21 mouse cellular contexts compared by ENCODE assay signal in genomic region chr6:53808801-53809200, GRCm38 (mm10). TPM values are rescaled to one million over a fixed set of nuclear protein-coding genes. Genes with fewer than 3 reads are reported as not detected.
DNase-seq lines count a peak whose midpoint lies in the region; ATAC-seq and TF ChIP-seq lines count a peak whose summit lies in the region.
"Had no signal": no experiment of that assay in that cellular context is flagged by ENCODE, and none has a peak within 500 bp of the region (broad histone marks: within the 10 kb centered on the region; RNA-seq: fewer than 3 reads in every experiment).

No protein-coding gene starts in this region.

- H3K27me3 ChIP-seq in hindbrain, embryonic 14.5 days (ENCODE audit: control insufficient read depth, insufficient read depth, low read length) = no peaks in the 10 kb centered on the region
- no peaks in the 10 kb centered on the region for H3K27me3 ChIP-seq in hindbrain, postnatal 0 days (ENCODE audit: insufficient read depth, low read length)
- no peaks in the 10 kb centered on the region for H3K27me3 ChIP-seq in kidney, embryonic 16.5 days (ENCODE audit: insufficient read depth, low read length)
- H3K27me3 ChIP-seq: embryonic facial prominence, embryonic 15.5 days; heart, embryonic 12.5 days had no signal

- peaks cover 11% of the 10 kb centered on the region for H3K4me1 ChIP-seq in hindbrain, embryonic 14.5 days (replicated peaks; ENCODE audit: control insufficient read depth, insufficient read depth, low read length)
- no peaks in the 10 kb centered on the region for H3K4me1 ChIP-seq in hindbrain, postnatal 0 days (ENCODE audit: insufficient read depth, low read length)
- peaks cover 28% of the 10 kb centered on the region for H3K4me1 ChIP-seq in kidney, embryonic 16.5 days (ENCODE audit: insufficient read depth, low read length)
- H3K4me1 ChIP-seq: embryonic facial prominence, embryonic 15.5 days; forebrain, embryonic 10.5 days had no signal

- no peaks in the 10 kb centered on the region for H3K9me3 ChIP-seq in hindbrain, embryonic 14.5 days (ENCODE audit: control insufficient read depth, low read length)
- no peaks in the 10 kb centered on the region for H3K9me3 ChIP-seq in hindbrain, postnatal 0 days (ENCODE audit: low read length)
- no peaks in the 10 kb centered on the region for H3K9me3 ChIP-seq in kidney, embryonic 16.5 days (ENCODE audit: low read length)
- H3K9me3 ChIP-seq: embryonic facial prominence, embryonic 15.5 days; forebrain, embryonic 10.5 days; heart, embryonic 12.5 days had no signal

- no peak overlapping the region for H3K4me2 ChIP-seq in hindbrain, embryonic 14.5 days (replicated peaks)
- H3K4me2 ChIP-seq in hindbrain, postnatal 0 days (ENCODE audit: low read depth, low read length) = no peak overlapping the region
- no peak overlapping the region for H3K4me2 ChIP-seq in kidney, embryonic 16.5 days (replicated peaks; ENCODE audit: low read depth, low read length)
- H3K4me2 ChIP-seq: embryonic facial prominence, embryonic 15.5 days; heart, embryonic 12.5 days had no signal

- H3K27ac ChIP-seq in hindbrain, embryonic 14.5 days = no peak overlapping the region
- H3K27ac ChIP-seq in hindbrain, postnatal 0 days = no peak overlapping the region
- 0 out of 2 replicates have a peak overlapping the region, but pooled peaks have one; percentile 21 for H3K27ac ChIP-seq in kidney, embryonic 16.5 days (ENCODE audit: low read length)
- H3K27ac ChIP-seq: embryonic facial prominence, embryonic 15.5 days; forebrain, embryonic 10.5 days had no signal

- H3K9ac ChIP-seq in hindbrain, embryonic 14.5 days = no peak overlapping the region
- H3K9ac ChIP-seq in hindbrain, postnatal 0 days (replicated peaks; ENCODE audit: low read length) = no peak overlapping the region
- H3K9ac ChIP-seq in kidney, embryonic 16.5 days (replicated peaks; ENCODE audit: low read length) = no peak overlapping the region
- H3K9ac ChIP-seq: embryonic facial prominence, embryonic 15.5 days; heart, embryonic 12.5 days had no signal

- H3K36me3 ChIP-seq in hindbrain, embryonic 14.5 days (replicated peaks; ENCODE audit: control insufficient read depth, insufficient read depth) = no peaks in the 10 kb centered on the region
- no peaks in the 10 kb centered on the region for H3K36me3 ChIP-seq in hindbrain, postnatal 0 days (ENCODE audit: insufficient read depth, low read length)
- no peaks in the 10 kb centered on the region for H3K36me3 ChIP-seq in kidney, embryonic 16.5 days (ENCODE audit: insufficient read depth, low read length)
- H3K36me3 ChIP-seq: embryonic facial prominence, embryonic 15.5 days; forebrain, embryonic 10.5 days; heart, embryonic 12.5 days had no signal

- H3K4me3 ChIP-seq in hindbrain, embryonic 14.5 days (replicated peaks; ENCODE audit: low read length) = no peak overlapping the region
- no peak overlapping the region for H3K4me3 ChIP-seq in hindbrain, postnatal 0 days (ENCODE audit: low read length)
- H3K4me3 ChIP-seq in kidney, embryonic 16.5 days (ENCODE audit: low read length) = no peak overlapping the region
- H3K4me3 ChIP-seq: embryonic facial prominence, embryonic 15.5 days; erythroblast, embryonic 14.5 days; forebrain, embryonic 10.5 days; heart, embryonic 12.5 days had no signal

- 76% methylated on average over 9 of the region's 9 CpGs for WGBS in hindbrain, embryonic 14.5 days
- 85% methylated on average over 9 of the region's 9 CpGs for WGBS in hindbrain, postnatal 0 days
- WGBS in kidney, embryonic 16.5 days = 57% methylated on average over 9 of the region's 9 CpGs

- no peak for ATAC-seq in hindbrain, embryonic 14.5 days (ENCODE audit: low FRiP score)
- ATAC-seq in hindbrain, postnatal 0 days = no peak
- peak; percentile 82 for ATAC-seq in kidney, embryonic 16.5 days (ENCODE audit: low FRiP score, low TSS enrichment)
- ATAC-seq: forebrain, embryonic 14.5 days; hindbrain, embryonic 16.5 days had no signal

- TF ChIP-seq CTCF in hindbrain, postnatal 0 days (IDR thresholded peaks at IDR 0.05; ENCODE audit: low read depth) = no peak

- peak; percentile 23 for DNase-seq in hindbrain, embryonic 14.5 days (ENCODE audit: low spot score)
- no peak for DNase-seq in hindbrain, postnatal 0 days (ENCODE audit: low spot score)
- no peak for DNase-seq in kidney, adult 11 months
- DNase-seq in kidney, postnatal 10 days = peak; percentile 75
- peak; percentile 64 to 77 for DNase-seq in kidney, postnatal 4 days
- DNase-seq in urinary bladder, postnatal 36 days (ENCODE audit: low spot score in 2 of 2) = no peak
- DNase-seq: adrenal gland, adult 8-10 months; cerebellum, adult 11 months; cerebellum, adult 8-10 months; cerebellum, postnatal 14 days; embryo, embryonic 11 days; gastrocnemius, postnatal 10 days; heart, postnatal 36 days had no signal

RNA-seq across cellular contexts. Expression of gene Tril, which starts 11.8 kb away (rescaled TPM):
- polyA plus RNA-seq in hindbrain, embryonic 14.5 days (2014; fragmentation: Nextera tagmentation; extraction: Ambion mirVana) = 14.3 and 16.2 TPM in 2 replicates
- total RNA-seq in hindbrain, postnatal 0 days (2014; rRNA removed) = 73.8 and 83.7 TPM in 2 replicates
- 35.9 and 39.6 TPM in 2 replicates for polyA plus RNA-seq in hindbrain, postnatal 0 days (2015; fragmentation: Nextera tagmentation; extraction: Ambion mirVana)
- 83.7 and 86.5 TPM in 2 replicates for polyA plus RNA-seq in kidney, embryonic 16.5 days (2015; fragmentation: Nextera tagmentation; extraction: Ambion mirVana)
- total RNA-seq: common myeloid progenitor, adult 5-6 weeks had no signal
- polyA plus RNA-seq: erythroblast, embryonic 14.5 days had no signal

Comparison
In these comparisons a context has a peak if more than half of its experiments do, and no peak if none do; other contexts are left out.
1. DNase-seq: peak in hindbrain, embryonic 14.5 days (single experiment), kidney, postnatal 10 days (single experiment) and kidney, postnatal 4 days (2 of 2); none in hindbrain, postnatal 0 days (single experiment), kidney, adult 11 months (single experiment) and urinary bladder, postnatal 36 days (0 of 2).